Mouse (Mus musculus): ENCODE data around the gene Fance. TPM values are rescaled to one million over a fixed set of nuclear protein-coding genes. Genes with fewer than 3 reads are reported as not detected.

Fance gene
- polyA plus RNA-seq, 1 experiment from 2014 or later = 37.0 TPM

DNA sequence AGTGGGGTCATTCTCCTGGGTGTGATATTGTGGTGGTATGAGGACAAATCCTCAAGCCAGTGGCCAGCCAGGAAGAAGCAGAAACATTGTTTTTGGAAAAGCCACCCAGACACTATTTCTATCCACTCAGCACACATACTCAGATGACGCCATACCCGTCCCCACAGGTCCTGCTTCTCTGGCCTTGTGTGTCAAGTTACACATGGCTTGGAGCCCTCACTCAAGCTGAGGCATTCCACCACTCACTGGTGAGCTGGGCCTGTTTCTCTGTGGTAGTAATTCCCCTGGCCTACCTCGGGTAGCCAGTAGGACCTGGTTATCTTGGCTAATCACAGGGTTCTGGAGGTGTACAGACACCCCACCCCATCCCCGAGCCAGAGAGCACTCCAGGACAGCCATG, 19.6 kb upstream of the Fance start:
- Histone ChIP-seq H3K27ac (peak overlapping the region; percentile 75), H3K4me2 (replicated peaks) (no peak overlapping the region), H3K9me3 (no peaks in the 10 kb centered on the region), H3K36me3 (peaks cover 25% of the 10 kb centered on the region), H3K4me1 (peaks cover 18% of the 10 kb centered on the region), H3K9ac (no peak overlapping the region), H3K27me3 (no peaks in the 10 kb centered on the region), H3K4me3 (no peak overlapping the region)
- 52% methylated on average over 4 of the region's 4 CpGs for WGBS
- no peak for ATAC-seq (ENCODE audit: insufficient number of reproducible peaks, insufficient read depth, low FRiP score, low TSS enrichment)

DNA sequence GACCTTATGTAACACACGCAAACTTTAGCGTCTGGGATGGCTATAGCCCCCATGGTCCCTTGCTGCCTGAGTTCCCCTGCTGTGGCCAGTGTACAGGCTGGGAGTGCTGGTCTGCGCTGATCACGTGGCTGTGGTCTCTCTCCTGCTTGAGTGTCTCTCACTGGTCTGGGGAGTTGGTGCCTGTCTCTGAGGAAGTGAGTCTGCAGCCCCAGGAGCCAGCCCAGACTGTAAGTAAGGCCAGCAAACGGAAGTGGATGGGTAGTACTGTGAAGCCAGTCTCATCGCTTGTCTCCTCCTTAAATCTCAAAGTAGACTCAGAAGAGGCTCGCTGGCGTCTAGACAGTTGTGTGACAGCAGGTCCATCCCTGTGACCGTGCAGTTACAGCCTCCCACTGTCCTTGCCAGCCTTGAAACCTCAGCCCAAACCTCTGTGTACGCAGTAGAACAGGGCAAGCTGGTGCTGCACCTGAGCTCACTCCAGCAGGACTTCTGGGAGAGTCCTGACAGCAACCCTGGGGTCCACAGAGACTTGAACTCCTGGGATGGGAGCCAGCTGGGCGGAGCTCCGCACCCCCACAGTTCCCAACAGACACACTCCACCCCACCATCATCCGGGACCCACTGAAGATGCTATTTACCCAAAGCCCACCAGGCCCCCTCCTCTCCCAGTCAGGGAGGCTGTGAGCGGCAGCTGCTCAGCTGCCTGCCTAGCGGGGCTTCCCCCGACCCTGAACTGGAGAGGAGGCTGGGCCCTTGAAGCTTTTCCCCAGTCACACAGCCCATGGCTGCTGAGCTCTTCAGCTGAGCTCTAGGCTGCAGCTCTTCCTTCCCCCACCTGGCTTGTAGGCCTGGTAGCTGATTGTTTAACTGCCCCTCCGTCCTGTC, 18.6 kb upstream of the Fance start:
- ATAC-seq (ENCODE audit: insufficient number of reproducible peaks, insufficient read depth, low FRiP score, low TSS enrichment) = peak; percentile 67; the same call in 1 of the 2 replicates
- Histone ChIP-seq H3K27me3 (no peaks in the 10 kb centered on the region), H3K4me3 (no peak overlapping the region), H3K9me3 (no peaks in the 10 kb centered on the region), H3K36me3 (peaks cover 30% of the 10 kb centered on the region), H3K9ac (peak overlapping the region; percentile 16; the same call in 1 of the 2 replicates), H3K4me2 (replicated peaks) (no peak overlapping the region), H3K4me1 (peaks cover 28% of the 10 kb centered on the region), H3K27ac (peak overlapping the region; percentile 75)
- WGBS = 68% methylated on average over 17 of the region's 17 CpGs

DNA sequence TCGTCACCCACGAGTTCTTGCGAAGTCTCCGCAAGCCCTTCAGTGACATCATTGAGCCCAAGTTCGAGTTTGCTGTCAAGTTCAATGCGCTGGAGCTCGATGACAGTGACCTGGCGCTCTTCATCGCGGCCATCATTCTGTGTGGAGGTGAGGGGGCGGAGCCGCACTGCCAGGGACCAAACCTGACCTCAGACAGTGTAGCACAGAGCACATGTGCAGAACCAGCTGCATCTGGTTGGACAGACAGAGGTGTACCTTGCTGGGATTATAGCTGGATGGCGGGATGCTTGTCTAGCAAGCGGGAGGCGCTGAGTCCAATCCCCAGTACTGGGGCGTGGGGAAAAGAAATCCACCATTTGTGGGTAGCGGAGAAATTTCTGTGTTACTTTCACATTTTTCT, 14.4 kb upstream of the Fance start:
- H3K27ac ChIP-seq = 0 out of 2 replicates have a peak overlapping the region, but pooled peaks have one; percentile 64

DNA sequence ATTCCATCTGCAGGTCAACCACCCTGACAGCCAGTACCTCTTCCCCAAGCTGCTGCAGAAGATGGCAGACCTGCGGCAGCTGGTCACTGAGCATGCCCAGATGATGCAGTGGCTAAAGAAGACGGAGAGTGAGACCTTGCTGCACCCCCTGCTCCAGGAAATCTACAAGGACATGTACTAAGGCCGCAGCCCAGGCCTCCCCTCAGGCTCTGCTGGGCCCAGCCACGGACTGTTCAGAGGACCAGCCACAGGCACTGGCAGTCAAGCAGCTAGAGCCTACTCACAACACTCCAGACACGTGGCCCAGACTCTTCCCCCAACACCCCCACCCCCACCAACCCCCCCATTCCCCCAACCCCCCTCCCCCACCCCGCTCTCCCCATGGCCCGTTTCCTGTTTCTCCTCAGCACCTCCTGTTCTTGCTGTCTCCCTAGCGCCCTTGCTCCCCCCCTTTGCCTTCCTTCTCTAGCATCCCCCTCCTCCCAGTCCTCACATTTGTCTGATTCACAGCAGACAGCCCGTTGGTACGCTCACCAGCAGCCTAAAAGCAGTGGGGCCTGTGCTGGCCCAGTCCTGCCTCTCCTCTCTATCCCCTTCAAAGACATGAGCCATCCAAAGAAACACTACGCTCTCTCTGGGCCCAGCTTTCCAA, 13.5 kb upstream of the Fance start:
- Histone ChIP-seq H3K4me3 (no peak overlapping the region), H3K4me1 (peaks cover 30% of the 10 kb centered on the region), H3K27ac (peak overlapping the region; percentile 64), H3K9ac (peak overlapping the region; percentile 7; the same call in 1 of the 2 replicates), H3K36me3 (peaks cover 17% of the 10 kb centered on the region), H3K27me3 (no peaks in the 10 kb centered on the region), H3K4me2 (replicated peaks) (no peak overlapping the region), H3K9me3 (no peaks in the 10 kb centered on the region)
- WGBS = 25% methylated on average over 9 of the region's 11 CpGs
- no peak for ATAC-seq (ENCODE audit: insufficient number of reproducible peaks, insufficient read depth, low FRiP score, low TSS enrichment)

More for the DNA sequence above, 14.4 kb upstream of the Fance start:
- H3K27me3 ChIP-seq = no peaks in the 10 kb centered on the region
- peaks cover 17% of the 10 kb centered on the region for H3K36me3 ChIP-seq
- H3K9me3 ChIP-seq = no peaks in the 10 kb centered on the region
- no peak for ATAC-seq (ENCODE audit: insufficient number of reproducible peaks, insufficient read depth, low FRiP score, low TSS enrichment)
- 92% methylated on average over 17 of the region's 17 CpGs for WGBS
- no peak overlapping the region for H3K4me2 ChIP-seq (replicated peaks)
- peaks cover 33% of the 10 kb centered on the region for H3K4me1 ChIP-seq
- H3K4me3 ChIP-seq = no peak overlapping the region
- no peak overlapping the region for H3K9ac ChIP-seq

DNA sequence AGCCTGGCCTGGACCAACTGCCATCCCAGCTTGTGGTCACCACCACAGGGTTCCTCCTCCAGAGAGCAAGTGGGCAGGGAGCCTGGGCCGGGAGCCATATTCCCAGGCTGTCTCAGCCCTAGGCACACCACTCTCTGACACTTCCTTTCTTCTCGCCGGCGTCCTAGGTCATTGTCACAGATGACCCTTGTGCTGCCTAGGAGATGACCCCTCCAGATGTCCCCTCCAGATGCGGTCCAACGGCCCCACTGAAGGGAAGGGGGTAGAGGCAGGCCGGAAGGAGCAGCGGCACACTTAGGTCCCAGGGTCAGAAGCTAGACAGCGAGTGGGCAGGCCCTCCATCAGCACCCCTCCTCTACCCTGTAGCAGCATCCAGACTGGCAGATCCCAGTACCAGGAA, 13.0 kb upstream of the Fance start:
- peak overlapping the region; percentile 64 for H3K27ac ChIP-seq
- H3K9me3 ChIP-seq = no peaks in the 10 kb centered on the region
- WGBS = 29% methylated on average over 9 of the region's 9 CpGs
- H3K4me2 ChIP-seq (replicated peaks) = no peak overlapping the region
- H3K4me3 ChIP-seq = no peak overlapping the region
- H3K36me3 ChIP-seq = peaks cover 17% of the 10 kb centered on the region
- no peaks in the 10 kb centered on the region for H3K27me3 ChIP-seq
- H3K9ac ChIP-seq = peak overlapping the region; percentile 7; the same call in 1 of the 2 replicates
- peaks cover 25% of the 10 kb centered on the region for H3K4me1 ChIP-seq
- ATAC-seq (ENCODE audit: insufficient number of reproducible peaks, insufficient read depth, low FRiP score, low TSS enrichment) = no peak

DNA sequence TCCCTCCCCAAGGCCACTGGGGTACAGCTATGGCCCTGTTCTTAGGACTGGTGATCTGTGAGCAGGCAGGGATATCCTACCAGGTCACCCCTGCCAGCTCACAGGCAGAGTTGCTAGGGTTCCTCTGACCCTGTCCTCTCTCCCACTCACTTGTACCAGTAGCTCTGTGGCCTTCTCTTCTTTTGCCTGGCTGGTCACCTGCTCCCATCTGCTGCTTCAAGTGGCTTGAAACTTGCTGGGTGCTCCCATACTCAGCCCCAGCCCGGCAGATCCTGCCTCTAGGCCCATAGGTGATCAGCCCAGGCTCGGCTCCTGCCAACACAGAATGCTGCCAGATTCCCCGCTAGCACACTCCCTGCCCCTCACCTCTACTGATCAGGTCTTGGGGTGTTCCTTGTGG, 12.5 kb upstream of the Fance start:
- no peak; the same call in 1 of the 2 replicates for ATAC-seq (ENCODE audit: insufficient number of reproducible peaks, insufficient read depth, low FRiP score, low TSS enrichment)
- no peak overlapping the region for H3K9ac ChIP-seq
- no peaks in the 10 kb centered on the region for H3K9me3 ChIP-seq
- no peak overlapping the region for H3K4me3 ChIP-seq
- H3K4me1 ChIP-seq = peaks cover 24% of the 10 kb centered on the region
- no peaks in the 10 kb centered on the region for H3K27me3 ChIP-seq
- WGBS = 65% methylated on average over 3 of the region's 3 CpGs
- no peak overlapping the region for H3K27ac ChIP-seq
- H3K4me2 ChIP-seq (replicated peaks) = no peak overlapping the region
- H3K36me3 ChIP-seq = peaks cover 17% of the 10 kb centered on the region

DNA sequence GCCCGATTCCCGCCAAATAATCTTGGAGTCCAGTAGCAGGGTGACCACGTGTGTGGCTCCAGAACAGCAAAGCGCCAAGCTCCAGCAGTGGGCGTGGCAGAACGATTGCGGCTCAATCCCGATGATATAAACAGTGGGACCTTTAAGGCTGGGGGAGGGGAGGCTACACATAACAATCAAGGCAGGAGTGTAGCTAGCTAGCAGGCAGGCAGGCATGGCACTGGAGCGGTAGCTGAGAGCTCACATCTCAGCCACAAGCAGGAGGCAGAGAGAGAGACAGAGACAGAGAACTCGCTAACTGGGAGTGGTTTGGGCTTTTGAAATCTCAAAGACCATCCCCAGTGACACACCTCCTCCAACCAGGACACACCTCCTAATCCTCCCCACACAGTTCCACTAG, 8.1 kb upstream of the Fance start:
- Histone ChIP-seq H3K4me2 (replicated peaks) (no peak overlapping the region), H3K27me3 (no peaks in the 10 kb centered on the region), H3K9me3 (no peaks in the 10 kb centered on the region), H3K9ac (no peak overlapping the region), H3K4me3 (no peak overlapping the region), H3K27ac (no peak overlapping the region), H3K36me3 (no peaks in the 10 kb centered on the region), H3K4me1 (peaks cover 14% of the 10 kb centered on the region)
- 51% methylated on average over 10 of the region's 10 CpGs for WGBS
- no peak for ATAC-seq (ENCODE audit: insufficient number of reproducible peaks, insufficient read depth, low FRiP score, low TSS enrichment)

DNA sequence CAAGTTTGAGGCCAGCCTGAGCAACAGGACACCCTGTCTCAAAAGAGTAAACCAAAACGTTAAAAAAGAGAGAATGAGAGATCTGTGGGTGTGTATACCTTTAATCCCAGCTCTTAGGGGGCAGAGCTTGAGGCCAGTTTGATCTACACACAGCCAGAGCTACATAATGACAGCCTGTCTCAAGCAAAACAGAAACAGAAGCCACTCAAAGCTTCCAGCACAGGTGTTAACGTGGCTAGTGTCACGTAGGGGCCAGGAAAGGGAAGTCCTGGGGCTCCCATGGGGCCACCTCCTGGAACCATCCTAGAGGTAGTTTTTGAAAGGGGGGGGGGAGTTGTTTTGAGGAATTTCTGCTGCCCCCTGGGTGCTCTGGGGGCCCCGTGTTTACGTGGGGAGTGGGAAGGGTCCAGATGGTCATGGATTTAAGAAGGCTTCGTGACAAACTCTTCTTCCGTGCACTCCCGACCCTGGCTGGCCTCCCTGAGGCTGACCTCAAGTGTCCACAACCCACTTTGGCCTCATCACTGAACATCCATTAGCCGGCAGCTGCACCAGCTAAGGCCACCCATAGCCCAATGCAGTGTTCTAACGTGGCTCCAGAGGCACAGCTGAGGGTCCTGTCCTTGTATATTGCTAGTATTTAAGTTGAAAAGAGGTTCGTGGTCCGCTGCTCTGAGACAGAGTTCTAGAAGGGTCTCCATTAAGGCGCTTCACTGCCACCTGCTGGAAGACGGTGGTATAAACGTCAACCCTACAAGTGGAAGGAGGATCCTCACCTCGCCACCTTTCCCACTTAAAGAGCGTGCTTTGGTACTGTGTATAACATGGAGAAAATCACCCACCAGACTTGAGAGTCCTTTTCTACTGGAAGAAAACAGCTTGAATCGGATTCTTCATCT, 4.8 kb upstream of the Fance start:
- no peak overlapping the region for H3K4me3 ChIP-seq
- 0 out of 2 replicates have a peak overlapping the region, but pooled peaks have one; percentile 2 for H3K27ac ChIP-seq
- H3K4me1 ChIP-seq = peaks cover 11% of the 10 kb centered on the region; the same call in 1 of the 2 replicates
- no peaks in the 10 kb centered on the region for H3K27me3 ChIP-seq
- H3K36me3 ChIP-seq = no peaks in the 10 kb centered on the region
- H3K9ac ChIP-seq = no peak overlapping the region; the same call in 1 of the 2 replicates
- no peak overlapping the region for H3K4me2 ChIP-seq (replicated peaks)
- no peaks in the 10 kb centered on the region for H3K9me3 ChIP-seq
- WGBS = 16% methylated on average over 18 of the region's 18 CpGs
- ATAC-seq (ENCODE audit: insufficient number of reproducible peaks, insufficient read depth, low FRiP score, low TSS enrichment) = no peak

DNA sequence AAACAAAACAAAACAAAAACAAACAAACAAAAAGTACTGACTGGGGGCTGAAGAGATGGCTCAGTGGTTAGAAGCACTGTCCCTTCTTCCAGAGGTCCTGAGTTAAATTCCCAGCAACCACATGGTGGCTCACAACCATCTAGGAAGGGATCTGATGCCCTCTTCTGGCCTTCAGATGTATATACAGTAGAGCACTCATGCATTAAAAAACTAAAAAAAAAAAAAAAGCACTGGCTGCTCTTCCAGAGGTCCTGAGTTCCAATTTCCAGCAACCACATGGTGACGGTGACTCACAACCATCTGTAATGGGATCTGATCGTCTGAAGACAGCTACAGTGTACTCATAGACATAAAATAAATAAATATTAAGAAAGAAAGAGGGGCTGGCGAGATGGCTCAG, 2.5 kb upstream of the Fance start:
- no peak overlapping the region for H3K27ac ChIP-seq
- ATAC-seq (ENCODE audit: insufficient number of reproducible peaks, insufficient read depth, low FRiP score, low TSS enrichment) = no peak

DNA sequence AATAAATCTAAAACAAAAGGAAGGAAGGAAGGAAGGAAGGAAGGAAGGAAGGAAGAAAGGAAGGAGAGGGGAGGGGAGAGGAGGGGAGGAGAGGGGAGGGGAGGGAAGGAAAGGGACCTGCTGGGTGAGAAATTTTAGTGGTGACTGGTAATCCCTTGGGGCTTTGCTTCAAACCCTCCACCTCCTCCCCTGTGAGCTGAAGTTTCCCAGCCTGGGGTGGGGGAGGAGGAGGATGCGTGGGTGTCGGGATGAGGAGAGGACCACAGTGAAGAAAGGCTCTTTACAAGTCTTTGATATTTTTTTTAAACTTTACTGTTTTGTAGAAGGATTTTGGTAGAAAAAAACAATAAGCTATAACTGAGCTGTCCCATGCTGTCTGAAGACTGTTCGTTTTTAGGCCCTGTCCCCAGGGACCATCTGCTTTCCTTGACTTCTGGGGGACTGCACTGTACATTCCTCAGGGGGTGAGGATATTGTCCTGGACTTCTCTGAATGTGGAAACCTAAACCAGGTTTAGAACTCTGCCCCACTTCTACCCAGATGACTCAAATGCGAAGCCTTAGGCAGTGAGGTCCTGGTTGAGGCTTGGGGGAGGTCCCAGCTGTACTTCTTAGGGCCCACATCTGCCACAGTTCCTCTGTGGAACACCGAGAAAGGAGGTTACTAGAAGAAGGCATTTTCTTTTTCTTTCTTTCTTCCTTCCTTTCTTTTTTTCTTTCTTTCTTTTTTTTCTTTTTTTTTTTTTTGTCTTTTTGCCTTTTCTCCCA, 1.8 kb upstream of the Fance start:
- peaks cover 9% of the 10 kb centered on the region for H3K36me3 ChIP-seq
- H3K9ac ChIP-seq = no peak overlapping the region
- no peak overlapping the region for H3K4me3 ChIP-seq
- WGBS = 64% methylated on average over 5 of the region's 5 CpGs
- no peak for ATAC-seq (ENCODE audit: insufficient number of reproducible peaks, insufficient read depth, low FRiP score, low TSS enrichment)
- H3K27ac ChIP-seq = no peak overlapping the region
- no peaks in the 10 kb centered on the region for H3K9me3 ChIP-seq
- no peak overlapping the region for H3K4me2 ChIP-seq (replicated peaks)
- no peaks in the 10 kb centered on the region for H3K27me3 ChIP-seq
- peaks cover 23% of the 10 kb centered on the region for H3K4me1 ChIP-seq

More for the DNA sequence above, 2.5 kb upstream of the Fance start:
- Histone ChIP-seq H3K4me2 (replicated peaks) (no peak overlapping the region), H3K9ac (no peak overlapping the region), H3K9me3 (no peaks in the 10 kb centered on the region), H3K4me1 (peaks cover 22% of the 10 kb centered on the region), H3K27me3 (no peaks in the 10 kb centered on the region), H3K36me3 (peaks cover 2% of the 10 kb centered on the region), H3K4me3 (no peak overlapping the region)
- WGBS = 81% methylated on average over 3 of the region's 3 CpGs
